Mouse (Mus musculus) induced T-regulatory cell, adult 2 months (primary cell): ENCODE data around the gene Cypt2.
"Not testable (repeated sequence)": the region's sequence is repeated elsewhere in the genome, so short reads cannot be mapped to it uniquely, and the experiment has no call there.

Experiments used
- DNase-seq: peaks from one replicate; pipeline ENCODE4 v3.0.0-alpha.2; 2012; ENCODE audit warnings: low read depth

Cypt2 gene

GRCm38 (mm10) chrX:105499472-105499871 is at the start of gene Cypt2:
Cypt2 (plus strand) TSS chrX:105499772.
- not testable (repeated sequence) for DNase-seq

GRCm38 (mm10) chrX:105546234-105546633 is 46.7 kb downstream of the Cypt2 start:
- no peak for DNase-seq
